Mouse (Mus musculus) embryo, embryonic 10.5 days (tissue): ENCODE measurements around the gene Srd5a3.

ENCODE experiments used
- DNase-seq: peaks from one replicate; pipeline ENCODE4 v3.0.0-alpha.2; 2015; ENCODE audit warnings: low spot score

The Srd5a3 gene

DNA sequence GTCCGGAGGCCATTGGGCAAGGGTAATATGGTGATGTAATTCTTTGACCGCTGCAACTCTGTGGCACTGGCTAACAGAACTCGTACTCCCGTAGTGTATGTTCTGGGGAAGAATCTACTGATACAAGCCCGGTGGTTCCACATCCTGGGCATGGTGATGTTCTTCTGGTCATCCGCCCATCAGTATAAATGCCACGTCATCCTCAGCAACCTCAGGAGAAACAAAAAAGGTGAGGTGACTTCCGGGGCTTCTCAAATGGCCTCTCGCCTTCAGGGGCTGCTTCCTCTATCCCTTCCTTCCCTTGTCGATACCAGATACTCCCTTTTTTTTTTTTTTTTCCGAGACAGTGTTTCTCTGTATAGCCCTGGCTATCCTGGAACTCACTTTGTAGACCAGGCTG is 13.4 kb downstream of the Srd5a3 start:
- no peak for DNase-seq

DNA sequence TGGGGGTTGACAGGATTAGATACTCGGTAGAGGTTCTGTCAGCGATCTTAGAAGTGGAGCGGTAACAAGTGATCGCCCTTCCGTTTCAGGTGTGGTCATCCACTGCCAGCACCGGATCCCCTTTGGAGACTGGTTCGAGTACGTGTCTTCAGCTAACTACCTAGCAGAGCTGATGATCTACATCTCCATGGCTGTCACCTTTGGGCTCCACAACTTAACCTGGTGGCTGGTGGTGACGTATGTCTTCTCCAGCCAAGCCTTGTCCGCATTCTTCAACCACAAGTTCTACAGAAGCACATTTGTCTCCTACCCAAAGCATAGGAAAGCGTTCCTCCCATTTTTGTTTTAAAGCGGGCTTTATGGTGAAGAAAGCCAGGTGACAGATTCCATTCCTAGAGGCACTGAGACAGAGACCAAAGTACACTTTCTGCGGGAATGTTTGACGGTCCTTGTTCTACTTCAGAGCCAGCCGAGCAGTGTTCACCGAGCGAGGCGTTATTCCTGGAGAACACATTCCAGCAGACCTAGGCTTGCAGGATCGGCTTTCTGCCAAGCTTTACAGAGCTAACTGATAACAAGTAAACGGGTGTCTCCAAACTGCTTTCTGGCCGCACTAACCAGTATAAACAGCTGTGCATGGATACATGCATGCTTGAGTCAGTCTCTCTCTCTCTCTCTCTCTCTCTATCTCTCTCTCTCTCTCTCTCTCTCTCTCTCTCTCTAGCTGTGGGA is 14.5 kb downstream of the Srd5a3 start:
- no peak for DNase-seq

DNA sequence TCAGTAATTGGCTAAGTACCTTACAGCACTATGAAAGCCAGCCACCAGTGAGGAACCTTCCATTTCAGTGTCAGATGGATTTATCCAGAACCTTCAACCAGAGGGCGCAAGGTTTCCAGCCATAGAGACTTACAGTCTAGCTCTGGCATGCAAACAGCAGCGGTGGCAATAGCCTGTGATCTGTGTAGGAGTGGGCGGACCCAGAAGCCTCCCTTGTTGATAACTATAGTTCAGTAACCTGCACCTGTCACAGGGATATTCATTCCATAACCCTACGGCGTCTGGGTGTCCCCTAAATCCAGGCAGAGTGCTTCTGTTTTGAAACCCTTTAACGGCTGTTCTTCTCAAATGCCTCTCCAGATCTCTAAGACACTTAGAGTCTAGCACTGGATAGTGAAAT is 19.5 kb downstream of the Srd5a3 start:
- DNase-seq, result no peak

DNA sequence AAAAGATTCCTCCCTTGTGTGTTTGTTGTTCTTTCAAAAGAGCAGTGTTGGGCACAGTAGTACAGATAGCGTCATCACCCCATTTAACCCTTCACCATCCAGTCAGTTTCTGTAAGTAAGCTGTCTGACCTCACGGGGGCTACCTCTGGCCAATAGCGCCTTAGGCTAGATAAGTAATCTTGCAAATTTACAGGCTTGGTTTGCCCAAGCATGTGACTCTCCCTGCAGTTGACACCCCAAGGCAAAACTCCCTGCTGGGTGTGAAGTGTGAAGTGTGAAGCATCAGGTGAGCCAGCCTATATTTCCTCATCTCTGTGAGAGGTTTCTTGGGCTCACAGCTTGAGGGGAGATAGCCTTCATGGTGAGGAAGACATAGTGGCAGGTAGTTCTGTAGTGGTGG is 20.0 kb downstream of the Srd5a3 start:
- DNase-seq, result no peak

DNA sequence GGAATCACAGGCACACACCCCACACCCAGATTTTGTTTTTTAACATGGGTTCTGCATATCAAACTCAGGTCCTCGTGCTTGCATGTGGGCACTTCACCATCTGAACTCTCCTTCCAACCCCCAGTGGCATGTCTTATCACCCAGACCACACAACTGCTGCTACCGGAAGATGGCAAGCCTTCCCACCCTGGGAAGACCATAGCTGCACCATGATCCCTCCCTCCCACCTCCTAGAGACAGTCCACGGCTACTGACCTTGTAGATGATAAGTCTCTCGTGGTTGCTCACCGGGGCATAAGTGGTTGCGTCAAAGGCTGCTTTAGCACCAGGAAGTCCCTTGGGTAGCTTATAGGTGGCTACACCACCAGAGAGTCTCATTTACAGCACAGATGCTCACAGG is 21.4 kb downstream of the Srd5a3 start:
- DNase-seq, result no peak

DNA sequence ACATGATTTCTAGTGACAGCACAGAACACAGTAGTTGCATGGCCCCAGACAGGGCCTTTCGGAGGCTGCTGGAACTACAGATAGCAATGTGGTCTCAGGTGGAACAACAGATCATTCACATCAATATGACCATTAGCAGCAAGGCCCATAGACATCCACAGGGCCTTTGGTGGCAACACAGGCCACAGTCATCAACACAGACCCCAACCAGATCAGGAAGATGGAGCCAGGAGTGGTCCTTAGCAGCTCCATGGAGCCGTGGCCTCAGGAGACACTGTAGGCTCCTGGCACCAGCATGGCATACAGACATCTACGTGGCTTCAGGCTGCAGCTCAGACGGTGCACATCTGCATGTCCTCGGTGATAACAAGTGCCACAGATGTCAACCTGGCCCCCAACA is 22.9 kb downstream of the Srd5a3 start:
- DNase-seq, result no peak

DNA sequence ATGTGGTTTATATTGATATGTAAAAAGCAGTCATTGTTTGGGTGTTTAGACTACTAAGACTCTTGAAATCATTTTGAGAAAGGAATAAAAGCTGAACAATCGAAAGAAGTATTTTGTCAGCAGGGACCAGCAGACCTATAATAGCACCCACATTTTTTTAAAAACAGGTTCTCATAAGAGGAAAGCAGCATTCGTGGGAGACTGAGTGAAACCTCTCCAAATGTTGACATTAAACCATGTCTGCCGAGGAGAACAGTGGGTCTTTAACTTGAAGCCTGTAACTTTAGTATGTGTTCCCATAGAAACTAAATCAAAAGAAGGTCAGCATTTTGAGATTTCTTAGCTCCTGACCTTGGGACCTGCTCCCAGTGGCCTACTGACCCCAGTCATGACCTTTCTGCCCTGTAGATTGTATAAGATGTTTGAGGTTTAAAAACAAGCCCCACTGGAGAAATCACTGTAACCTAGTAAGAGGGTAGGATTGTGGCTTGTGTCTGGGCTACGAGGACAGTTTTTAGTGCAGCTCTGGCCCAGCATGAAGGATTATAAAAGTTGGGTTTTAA is 23.8 kb downstream of the Srd5a3 start:
- DNase-seq, result peak; percentile 51

DNA sequence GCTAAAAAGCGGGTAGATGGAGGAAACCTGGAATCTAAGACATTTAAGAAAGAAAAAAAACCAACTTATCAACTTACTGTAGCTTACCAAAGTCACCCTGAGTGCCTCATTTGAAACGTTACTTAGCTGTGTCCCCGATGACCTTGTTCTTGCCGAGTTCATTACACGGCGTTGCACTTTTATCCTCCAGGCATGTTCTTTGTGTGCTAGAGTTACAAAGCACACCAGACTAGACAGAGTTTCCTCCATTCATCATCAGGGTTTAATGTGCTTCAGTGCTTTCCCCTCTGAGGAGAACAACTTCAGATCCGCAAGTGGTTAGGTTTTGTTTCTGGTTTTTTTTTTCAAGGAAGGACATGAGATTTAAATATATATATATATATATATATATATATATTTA is 24.8 kb downstream of the Srd5a3 start:
- DNase-seq, result peak; percentile 29

DNA sequence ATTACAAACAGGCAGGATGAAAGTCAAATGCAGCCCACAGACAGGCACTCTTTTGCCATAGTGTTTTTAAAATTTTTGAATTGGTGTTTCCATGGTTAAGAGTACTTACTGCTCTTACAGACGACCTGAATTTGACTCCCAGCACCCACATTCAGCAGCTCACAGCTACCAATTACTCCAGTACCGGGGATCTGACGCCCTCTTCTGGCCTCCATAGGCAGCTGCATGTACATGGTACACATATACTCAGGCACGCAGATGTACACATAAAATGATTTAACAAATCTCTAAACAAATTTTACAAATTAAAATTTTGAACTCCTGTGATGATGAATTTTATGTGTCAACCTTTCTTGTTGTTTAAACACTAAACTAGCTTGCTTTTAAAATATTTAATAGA is 30.5 kb downstream of the Srd5a3 start:
- no peak for DNase-seq

DNA sequence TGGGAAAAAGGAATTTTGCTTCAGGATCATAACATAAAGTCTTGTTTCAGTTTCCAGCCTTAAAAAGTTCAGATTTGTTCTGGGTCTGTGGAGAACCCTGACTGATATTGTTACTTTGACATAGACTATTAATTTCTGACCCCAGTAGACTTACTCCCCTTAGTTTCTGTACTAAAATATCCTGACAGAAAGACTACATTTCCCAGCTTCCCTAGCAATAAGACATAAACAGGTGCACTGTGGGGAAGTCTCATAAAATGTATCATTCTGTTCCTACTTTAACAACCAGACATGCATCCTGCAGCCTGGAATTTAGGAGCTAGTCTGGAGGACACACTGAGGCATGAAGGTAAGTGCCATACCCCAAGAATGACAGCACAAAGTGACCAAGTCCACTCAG is 31.0 kb downstream of the Srd5a3 start:
- DNase-seq, result no peak

DNA sequence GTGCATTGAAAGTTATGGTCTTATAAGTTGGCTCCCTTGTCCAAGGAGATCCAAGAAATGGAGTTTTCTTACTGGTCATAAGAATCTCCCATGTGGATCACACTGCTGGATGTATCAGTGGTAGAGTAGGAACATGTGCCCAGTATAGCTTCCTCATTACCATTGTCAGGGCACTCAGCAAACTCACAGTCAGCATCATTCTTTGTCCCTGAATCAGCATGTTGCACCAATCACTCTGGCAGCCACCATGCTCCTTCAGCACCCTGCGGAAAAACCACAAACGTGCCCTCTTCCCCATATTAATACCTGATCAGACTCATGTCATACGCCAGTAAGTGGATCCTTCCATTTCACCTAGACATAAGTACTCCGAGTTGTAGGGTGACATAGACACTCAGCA is 35.0 kb downstream of the Srd5a3 start:
- DNase-seq, result no peak

DNA sequence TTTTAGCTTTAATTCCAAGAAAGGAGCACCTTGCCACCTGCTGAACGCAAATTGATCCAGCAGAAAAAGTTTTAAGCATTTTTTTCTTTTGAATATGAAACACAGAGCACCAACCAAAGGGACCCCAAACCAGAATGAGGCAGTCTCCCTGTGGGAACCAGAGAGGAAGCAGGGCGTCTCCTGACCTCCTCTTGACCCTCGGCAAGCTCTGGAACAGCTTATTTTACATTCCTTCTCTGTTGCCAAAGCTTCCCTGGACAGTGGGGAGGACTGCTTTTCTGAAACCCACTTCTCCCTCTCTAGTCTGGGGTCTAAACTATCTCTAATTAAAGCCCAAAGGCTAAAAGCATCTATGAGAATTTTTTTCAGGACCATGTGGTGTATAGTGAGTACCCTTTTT is 36.3 kb downstream of the Srd5a3 start:
- DNase-seq, result peak; percentile 49

DNA sequence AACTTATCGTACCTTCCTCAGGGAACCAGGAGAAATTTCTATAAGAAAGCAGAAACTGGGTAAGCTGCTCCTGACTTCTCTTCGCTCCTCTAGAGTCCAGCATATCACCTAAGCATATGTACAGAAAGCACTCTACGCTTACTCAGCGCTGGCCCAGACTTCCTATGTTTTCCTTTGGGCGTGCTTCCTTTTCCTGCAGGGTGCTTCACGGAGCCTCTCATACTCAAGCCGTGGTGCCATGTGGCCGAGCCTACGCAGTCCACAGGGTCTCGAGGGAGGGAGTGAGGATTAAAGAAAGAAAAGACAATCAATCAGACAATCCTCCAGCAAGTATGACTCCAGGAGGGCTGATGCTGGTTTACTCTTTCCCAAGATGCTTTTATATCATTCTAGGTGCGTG is 36.8 kb downstream of the Srd5a3 start:
- DNase-seq, result no peak

DNA sequence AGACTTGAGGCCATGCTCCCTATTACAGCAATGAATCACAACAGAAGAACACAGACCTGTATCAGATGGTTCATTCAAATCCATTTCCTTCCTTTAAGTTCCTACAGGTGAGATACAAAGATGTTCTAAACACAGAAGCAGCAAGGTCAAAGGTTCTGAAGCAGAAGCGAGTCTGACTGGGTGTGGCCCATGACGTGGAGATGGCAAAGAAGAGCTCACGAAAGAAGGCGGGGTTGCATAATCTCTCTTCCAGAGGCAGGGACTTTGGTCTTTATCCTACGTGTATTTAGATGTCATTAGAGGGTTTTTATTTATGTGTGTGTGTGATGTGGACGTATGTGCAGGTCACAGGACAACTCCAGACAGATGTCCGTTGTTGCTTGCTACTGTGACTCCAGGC is 37.6 kb downstream of the Srd5a3 start:
- DNase-seq, result no peak

DNA sequence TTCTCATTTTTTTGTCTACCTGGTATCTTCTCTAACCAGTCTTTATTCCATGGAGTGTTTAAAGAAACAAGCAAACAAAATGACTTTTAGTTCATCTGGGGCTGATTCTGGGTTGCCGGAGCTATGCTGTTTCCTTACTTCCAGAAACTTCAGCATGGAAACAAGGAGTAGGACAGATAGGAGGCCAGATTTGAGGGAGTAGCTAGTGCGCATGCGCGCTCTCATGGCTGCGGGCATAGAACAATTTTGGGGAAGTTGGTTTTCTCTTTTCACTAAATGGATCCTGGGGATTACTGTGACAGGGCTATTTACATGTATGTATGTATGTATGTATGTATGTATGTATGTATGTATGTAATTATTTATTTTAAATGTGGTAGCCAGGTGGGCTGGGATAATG is 39.1 kb downstream of the Srd5a3 start:
- no peak for DNase-seq

DNA sequence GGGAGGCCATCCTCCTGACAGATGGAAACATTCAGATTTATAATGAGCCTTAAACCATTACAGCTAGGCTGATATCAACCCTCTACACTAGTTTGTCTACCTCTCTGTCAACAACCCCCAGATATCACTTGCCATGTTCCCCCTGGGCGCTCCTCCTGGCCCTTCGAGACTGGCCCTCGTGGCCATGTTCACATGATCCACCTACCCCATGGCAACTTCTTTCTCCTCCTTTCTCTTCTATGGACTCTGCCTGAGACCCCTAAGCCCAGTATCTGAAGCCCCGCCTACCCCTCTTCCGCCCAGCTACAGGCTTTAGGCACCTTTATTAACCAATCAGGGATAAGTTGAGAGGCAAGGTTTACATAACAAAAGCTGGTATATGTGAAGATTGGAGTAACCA is 39.7 kb downstream of the Srd5a3 start:
- DNase-seq, result no peak

DNA sequence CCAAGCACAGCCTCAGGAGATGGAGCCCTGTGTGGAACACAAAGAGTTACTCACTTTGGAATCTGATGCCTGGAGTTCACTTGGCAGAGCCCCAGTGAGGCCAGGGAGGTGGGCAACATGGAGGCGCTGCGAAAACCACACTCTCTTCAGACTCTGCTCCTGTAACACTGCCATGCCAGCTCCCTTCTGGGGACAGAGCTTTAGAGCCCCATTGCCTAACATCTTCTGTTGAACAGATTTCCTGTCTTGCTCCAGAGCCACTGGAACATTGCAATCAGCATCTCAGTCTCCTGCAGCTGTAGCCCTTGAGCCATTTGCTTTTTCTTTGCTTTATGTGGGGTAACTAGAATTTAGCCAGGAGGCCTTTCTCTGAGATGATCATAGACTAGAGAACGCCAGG is 42.3 kb downstream of the Srd5a3 start:
- DNase-seq, result no peak

DNA sequence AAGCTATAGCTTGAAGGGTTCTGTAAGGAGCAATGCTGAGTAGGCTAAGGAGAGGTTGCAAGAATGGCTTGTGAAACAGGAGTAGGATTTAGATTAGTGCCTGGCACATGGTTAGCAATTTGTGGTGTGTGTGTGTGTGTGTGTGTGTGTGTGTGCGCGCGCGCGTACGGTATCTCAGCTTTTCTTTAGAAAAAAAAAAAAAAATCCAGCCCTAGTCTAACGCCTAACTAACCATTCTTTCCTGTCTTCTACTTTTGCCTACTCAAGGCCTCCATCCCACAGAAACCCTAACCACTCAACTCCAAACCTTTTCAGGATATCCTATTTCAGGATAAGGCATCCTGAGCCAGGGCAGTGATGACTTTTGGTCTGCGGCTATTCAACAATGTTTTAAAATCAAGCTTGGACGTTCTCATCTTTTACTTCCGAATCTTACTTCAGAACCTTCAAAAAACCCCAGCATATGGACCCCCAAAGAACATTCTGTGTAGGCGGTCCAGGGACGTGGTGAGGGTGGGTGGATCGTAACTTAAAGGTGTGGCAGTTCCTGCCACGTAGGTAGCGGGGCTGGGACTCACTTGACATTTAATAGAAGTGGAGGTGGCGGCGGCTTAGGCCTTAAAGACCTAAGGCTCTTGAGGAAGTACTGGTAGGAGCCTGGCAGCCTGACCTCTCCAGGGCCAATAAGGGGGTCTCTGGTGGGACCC is 43.1 kb downstream of the Srd5a3 start:
- DNase-seq, result no peak

DNA sequence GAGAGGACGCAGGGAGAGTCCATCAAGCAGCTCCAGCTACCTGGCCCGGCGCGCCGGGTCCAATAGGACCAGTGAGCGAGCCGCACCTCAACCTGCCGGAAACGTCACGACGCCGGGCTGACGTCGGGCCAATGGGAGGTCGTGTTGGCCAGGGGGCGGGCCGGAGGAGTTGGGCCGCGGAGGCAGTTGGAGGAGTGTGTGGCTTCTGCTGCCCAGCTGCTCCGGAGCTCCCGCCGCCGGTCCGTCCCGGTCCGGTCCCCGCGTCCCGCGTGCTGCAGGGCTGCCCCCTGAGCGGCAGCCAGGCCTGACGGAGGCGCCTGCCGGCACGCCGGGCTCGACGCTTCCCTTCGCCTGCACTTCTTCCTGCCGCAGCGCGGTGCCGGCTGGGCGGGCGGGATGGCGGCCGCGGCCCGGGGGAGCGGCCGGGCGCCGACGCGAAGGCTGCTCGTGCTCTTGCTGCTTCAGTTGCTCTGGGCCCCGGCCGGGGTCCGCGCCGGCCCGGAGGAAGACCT is 43.7 kb downstream of the Srd5a3 start, which contains the start of gene Tmem165:
Gene Tmem165, plus strand, starts transcription at position 131 of the 512 bp plus-strand sequence.
- peak; percentile 93 for DNase-seq

DNA sequence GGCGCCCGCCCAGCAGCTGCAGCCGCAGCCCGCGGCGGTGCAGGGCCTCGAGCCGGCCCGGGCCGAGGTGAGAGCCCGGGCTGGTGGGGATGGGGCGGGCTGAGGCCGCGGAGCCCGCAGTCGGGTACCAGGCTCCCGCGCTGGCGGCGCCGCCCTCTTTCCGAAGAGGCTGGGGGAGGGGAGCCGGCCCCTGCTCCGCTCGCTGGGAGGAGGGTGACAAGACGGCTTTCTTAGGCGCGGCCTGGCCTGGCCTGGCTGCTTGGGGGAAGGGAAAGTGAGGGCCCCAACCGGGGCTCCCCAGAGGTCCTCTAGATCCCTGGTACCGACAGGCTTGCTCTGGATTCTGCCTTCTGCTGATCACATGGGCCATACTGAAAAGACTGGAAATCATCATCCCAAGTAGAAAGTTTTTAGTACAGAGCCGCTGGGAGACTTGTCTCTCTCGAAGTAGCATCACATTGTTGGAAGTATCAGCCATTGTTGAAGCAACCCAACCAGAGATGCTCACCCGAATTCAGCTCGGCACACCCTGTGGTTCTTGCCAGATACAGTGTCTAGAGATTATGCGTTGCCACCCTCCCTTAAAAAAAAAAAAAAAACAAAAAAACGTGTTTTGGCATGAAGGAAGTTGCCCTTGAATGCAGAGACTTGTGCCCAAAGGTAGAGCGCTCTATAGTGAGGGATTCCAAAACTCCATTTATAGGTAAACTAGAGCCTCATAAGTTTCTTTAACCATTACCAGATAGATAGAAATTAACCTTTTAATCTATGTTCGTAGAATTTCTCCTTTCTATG is 44.4 kb downstream of the Srd5a3 start:
- DNase-seq, result peak; percentile 86

DNA sequence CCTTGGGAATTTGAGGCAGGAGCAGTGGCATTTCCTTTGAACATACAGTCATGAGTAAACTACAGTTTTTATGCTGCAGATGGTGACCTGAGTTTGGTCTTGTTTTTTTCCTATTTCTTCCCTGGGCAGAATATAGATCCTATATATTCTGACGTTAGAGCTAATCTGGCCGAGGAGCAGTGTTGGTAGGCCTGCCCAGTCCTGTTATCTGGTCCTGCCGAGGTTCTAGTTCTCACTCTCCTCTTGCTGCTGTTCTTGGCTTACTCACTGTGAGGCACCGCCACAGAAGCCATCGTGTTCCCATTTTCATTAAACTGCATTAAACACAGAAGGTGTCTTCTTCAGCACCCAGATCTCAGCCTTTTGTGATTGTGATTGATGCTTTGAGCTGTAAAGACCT is 47.8 kb downstream of the Srd5a3 start:
- no peak for DNase-seq

DNA sequence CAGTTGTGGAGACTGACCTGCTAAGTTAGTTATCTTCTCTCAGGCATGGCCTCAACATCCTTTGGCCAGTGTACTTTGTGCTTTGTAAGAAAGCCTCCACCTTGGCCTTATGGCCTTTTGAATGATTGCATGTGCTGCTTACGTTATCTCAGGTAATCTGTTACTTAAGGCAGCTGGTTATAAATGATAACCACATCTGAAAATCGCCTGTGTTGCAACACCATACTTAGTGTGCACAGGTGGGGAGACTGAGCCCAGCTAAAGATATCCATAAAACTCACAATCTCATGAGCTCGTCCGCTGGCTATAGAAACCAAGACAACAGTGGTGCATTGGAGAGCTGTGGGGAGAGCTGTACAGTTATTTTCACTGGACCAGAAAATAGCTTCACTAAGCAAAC is 50.5 kb downstream of the Srd5a3 start:
- DNase-seq, result no peak
